9 mouse cellular contexts compared by ENCODE assay signal in the genomic region with DNA sequence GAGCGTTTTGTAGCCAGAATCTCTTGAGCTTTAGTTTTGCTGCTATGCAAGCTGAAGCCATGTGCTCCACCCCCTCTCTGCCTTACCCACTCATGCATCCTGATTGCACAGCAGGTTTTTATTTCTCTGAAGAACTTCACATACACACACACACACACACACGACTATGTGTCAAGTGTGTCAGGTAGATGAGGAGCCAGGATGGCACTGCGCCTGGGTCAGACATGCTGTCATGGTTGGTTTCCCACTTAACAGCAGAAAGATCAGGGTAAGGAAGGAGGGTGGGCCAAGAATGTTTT. TPM values are rescaled to one million over a fixed set of nuclear protein-coding genes. Genes with fewer than 3 reads are reported as not detected.
A peak's percentile ranks its signal among the peaks of the same experiment; 100 is the strongest.
DNase-seq lines count a peak whose midpoint lies in the region; ATAC-seq lines count a peak whose summit lies in the region.
"Had no signal": no experiment of that assay in that cellular context is flagged by ENCODE, and none has a peak within 500 bp of the region (broad histone marks: within the 10 kb centered on the region; RNA-seq: fewer than 3 reads in every experiment).

No protein-coding gene starts in this region.

- DNase-seq in heart, adult 8-10 months (ENCODE audit: low spot score) = no peak
- no peak for DNase-seq in hindbrain, embryonic 10.5 days (ENCODE audit: low spot score)
- no peak for DNase-seq in midbrain, embryonic 10.5 days (ENCODE audit: low spot score)
- DNase-seq in adrenal gland, adult 18-20 months (ENCODE audit: low spot score in 2 of 2) = no peak
- no peak for DNase-seq in left cerebral cortex, adult 11 months (ENCODE audit: low spot score)
- no peak for DNase-seq in urinary bladder, postnatal 14 days (ENCODE audit: low spot score)

- no peak for ATAC-seq in heart, embryonic 14.5 days (ENCODE audit: insufficient number of reproducible peaks, insufficient read depth, low FRiP score, low read depth)

- 0 out of 2 replicates have a peak, but pooled peaks cover 3% of the 10 kb centered on the region for H3K9me3 ChIP-seq in heart, embryonic 14.5 days (ENCODE audit: control insufficient read depth, low read length)
- no peaks in the 10 kb centered on the region for H3K9me3 ChIP-seq in hindbrain, embryonic 10.5 days
- no peaks in the 10 kb centered on the region for H3K9me3 ChIP-seq in midbrain, embryonic 10.5 days (replicated peaks)

- peak overlapping the region; percentile 63 to 68 for H3K4me3 ChIP-seq in heart, embryonic 14.5 days (ENCODE audit: control insufficient read depth in 1 of 2, insufficient read depth in 1 of 2, low read depth in 1 of 2, low read length in 2 of 2)
- H3K4me3 ChIP-seq in brown adipose tissue, adult 24 weeks (ENCODE audit: insufficient read depth, low read depth, low read length) = peak overlapping the region; percentile 29
- H3K4me3 ChIP-seq in hindbrain, embryonic 10.5 days = peak overlapping the region; percentile 77
- H3K4me3 ChIP-seq in midbrain, embryonic 10.5 days = peak overlapping the region; percentile 82

- H3K4me2 ChIP-seq in heart, embryonic 14.5 days (ENCODE audit: low read length) = peak overlapping the region; percentile 99

- WGBS in heart, embryonic 14.5 days = 31% methylated on average over 3 of the region's 3 CpGs
- WGBS in hindbrain, embryonic 10.5 days = 38% methylated on average over 3 of the region's 3 CpGs
- WGBS in midbrain, embryonic 10.5 days = 42% methylated on average over 3 of the region's 3 CpGs

- peak overlapping the region; percentile 82 for H3K9ac ChIP-seq in heart, embryonic 14.5 days (ENCODE audit: low read length)

- peaks cover 22 to 51% of the 10 kb centered on the region in 2 experiments for H3K4me1 ChIP-seq in heart, embryonic 14.5 days (ENCODE audit: control insufficient read depth in 2 of 2, insufficient read depth in 2 of 2, low read length in 2 of 2)
- peaks cover 6% of the 10 kb centered on the region; the same call in 1 of the 2 replicates for H3K4me1 ChIP-seq in brown adipose tissue, adult 24 weeks (ENCODE audit: control insufficient read depth, insufficient read depth, insufficient read length, low read length)
- peaks cover 23% of the 10 kb centered on the region for H3K4me1 ChIP-seq in hindbrain, embryonic 10.5 days (replicated peaks)
- H3K4me1 ChIP-seq in midbrain, embryonic 10.5 days = peaks cover 21% of the 10 kb centered on the region

- no peaks in the 10 kb centered on the region for H3K27me3 ChIP-seq in heart, embryonic 14.5 days (ENCODE audit: control insufficient read depth, insufficient read depth, low read length)
- peaks cover 46% of the 10 kb centered on the region for H3K27me3 ChIP-seq in hindbrain, embryonic 10.5 days (ENCODE audit: insufficient read depth, poor library complexity, severe bottlenecking)
- peaks cover 50% of the 10 kb centered on the region for H3K27me3 ChIP-seq in midbrain, embryonic 10.5 days (ENCODE audit: low read depth, poor library complexity, severe bottlenecking)
- H3K27me3 ChIP-seq: CH12.LX had no signal

- H3K36me3 ChIP-seq in heart, embryonic 14.5 days (ENCODE audit: control insufficient read depth, insufficient read depth, low read length) = peaks cover 23% of the 10 kb centered on the region
- no peaks in the 10 kb centered on the region for H3K36me3 ChIP-seq in hindbrain, embryonic 10.5 days
- no peaks in the 10 kb centered on the region for H3K36me3 ChIP-seq in midbrain, embryonic 10.5 days

- peak overlapping the region; percentile 29 to 90; a peak in 2 of 4 replicates for H3K27ac ChIP-seq in heart, embryonic 14.5 days (replicated peaks in 1 of 2; ENCODE audit: control insufficient read depth in 1 of 2, insufficient read depth in 1 of 2, low read depth in 2 of 2, low read length in 2 of 2)
- 0 out of 2 replicates have a peak overlapping the region, but pooled peaks have one; percentile 52 for H3K27ac ChIP-seq in brown adipose tissue, adult 24 weeks (replicated peaks; ENCODE audit: low read depth, low read length)
- peak overlapping the region; percentile 81; the same call in 1 of the 2 replicates for H3K27ac ChIP-seq in hindbrain, embryonic 10.5 days
- H3K27ac ChIP-seq in midbrain, embryonic 10.5 days (replicated peaks) = no peak overlapping the region

RNA-seq across cellular contexts. Expression of a gene that starts 0.8 kb away (rescaled TPM):
- polyA plus RNA-seq in heart, embryonic 14.5 days (2014; fragmentation: Nextera tagmentation; extraction: Ambion mirVana) = 7.1 and 7.3 TPM in 2 replicates
- 10 to 100 TPM; 11.1 to 14.3 (median 12.6) TPM for total RNA-seq in heart, adult 8-10 months (2022)
- polyA plus RNA-seq in brown adipose tissue, adult 24 weeks (2012; ENCODE audit: insufficient read depth, insufficient read length, missing spikeins) = 12.7 and 13.9 TPM in 2 replicates
- polyA plus RNA-seq in hindbrain, embryonic 10.5 days (2016; fragmentation: Nextera tagmentation; extraction: Ambion mirVana) = 2.0 and 2.3 TPM in 2 replicates
- 1.1 and 1.6 TPM in 2 replicates for polyA plus RNA-seq in midbrain, embryonic 10.5 days (2016; fragmentation: Nextera tagmentation; extraction: Ambion mirVana)
- total RNA-seq in adrenal gland, adult 18-20 months (2021) = 1 to 10 TPM; 3.3 to 6.0 TPM

RNA-seq across cellular contexts. Expression of a gene that starts 0.8 kb away (rescaled TPM):
- 22.0 and 23.8 TPM in 2 replicates for polyA plus RNA-seq in heart, embryonic 14.5 days (2014; fragmentation: Nextera tagmentation; extraction: Ambion mirVana)
- total RNA-seq in heart, adult 8-10 months (2022) = 10 to 100 TPM; 12.9 to 16.3 (median 14.8) TPM
- 16.1 and 27.3 TPM in 2 replicates for polyA plus RNA-seq in brown adipose tissue, adult 24 weeks (2012; ENCODE audit: insufficient read depth, insufficient read length, missing spikeins)
- 0.92 and 1.3 TPM in 2 replicates for polyA plus RNA-seq in hindbrain, embryonic 10.5 days (2016; fragmentation: Nextera tagmentation; extraction: Ambion mirVana)
- 0.56 and 0.70 TPM in 2 replicates for polyA plus RNA-seq in midbrain, embryonic 10.5 days (2016; fragmentation: Nextera tagmentation; extraction: Ambion mirVana)
- total RNA-seq in adrenal gland, adult 18-20 months (2021) = 10 to 100 TPM in 1 of 2 experiments, 1 to 10 TPM in 1; 3.6 to 10.9 TPM
- total RNA-seq: CH12.LX had no signal

RNA-seq across cellular contexts. Expression of a gene that starts 7.6 kb away (rescaled TPM):
- polyA plus RNA-seq in heart, embryonic 14.5 days (2014; fragmentation: Nextera tagmentation; extraction: Ambion mirVana) = 0.24 and 0.46 TPM in 2 replicates
- 1 to 10 TPM in 3 of 4 experiments, under 1 TPM in 1; 0.63 to 2.3 (median 1.4) TPM for total RNA-seq in heart, adult 8-10 months (2022)
- 0.50 and 0.79 TPM in 2 replicates for polyA plus RNA-seq in brown adipose tissue, adult 24 weeks (2012; ENCODE audit: insufficient read depth, insufficient read length, missing spikeins)
- 0.10 and 0.12 TPM in 2 replicates for polyA plus RNA-seq in hindbrain, embryonic 10.5 days (2016; fragmentation: Nextera tagmentation; extraction: Ambion mirVana)
- 0.02 and 0.04 TPM in 2 replicates for polyA plus RNA-seq in midbrain, embryonic 10.5 days (2016; fragmentation: Nextera tagmentation; extraction: Ambion mirVana)
- total RNA-seq in adrenal gland, adult 18-20 months (2021) = under 1 TPM; 0.33 to 0.45 TPM
- total RNA-seq: CH12.LX had no signal

RNA-seq across cellular contexts. Expression of a gene that starts 15.2 kb away (rescaled TPM):
- polyA plus RNA-seq in heart, embryonic 14.5 days (2014; fragmentation: Nextera tagmentation; extraction: Ambion mirVana) = not detected in 2 replicates
- not detected for total RNA-seq in heart, adult 8-10 months (2022)
- 0.36 TPM in 1 of 2 replicates, not detected in the other for polyA plus RNA-seq in brown adipose tissue, adult 24 weeks (2012; ENCODE audit: insufficient read depth, insufficient read length, missing spikeins)
- polyA plus RNA-seq in hindbrain, embryonic 10.5 days (2016; fragmentation: Nextera tagmentation; extraction: Ambion mirVana) = 0.10 and 0.63 TPM in 2 replicates
- 0.04 and 0.14 TPM in 2 replicates for polyA plus RNA-seq in midbrain, embryonic 10.5 days (2016; fragmentation: Nextera tagmentation; extraction: Ambion mirVana)
- under 1 TPM in 1 of 2 experiments, not detected in 1; 0.96 TPM for total RNA-seq in adrenal gland, adult 18-20 months (2021)
- total RNA-seq: CH12.LX had no signal

Comparison
In these comparisons a context has a peak if more than half of its experiments do, and no peak if none do; other contexts are left out.
1. H3K4me3 ChIP-seq: peak in every context shown above with its lines; median percentile 82 in midbrain, embryonic 10.5 days; 77 in hindbrain, embryonic 10.5 days; 66 in heart, embryonic 14.5 days; 29 in brown adipose tissue, adult 24 weeks.